Mouse (Mus musculus) embryonic facial prominence, embryonic 14.5 days (tissue): Measurements from ENCODE around the gene Safb. TPM values are rescaled to one million over a fixed set of nuclear protein-coding genes. Genes with fewer than 3 reads are reported as not detected.

ENCODE experiments used
- ATAC-seq: fragments of 200-750 bp; cut with Nextera tagmentation; 2 replicates; pipeline ENCODE4 v1.8.0; 2017; ENCODE audit warnings: low read depth, moderate number of reproducible peaks, moderate TSS enrichment
- DNase-seq: peaks from one replicate; pipeline ENCODE4 v3.0.0-alpha.2; 2015; ENCODE audit warnings: low spot score
- H3K27ac ChIP-seq: fragments of 300-500 bp; sonication (generic); replicated peaks from 2 replicates; pipeline ENCODE4 v1.5.1; 2014; ENCODE audit warnings: low read depth, mild to moderate bottlenecking, low read length, moderate library complexity
- H3K27me3 ChIP-seq: fragments of 300-500 bp; sonication (generic); replicated peaks from 2 replicates; pipeline ENCODE4 v1.6.1; 2014; ENCODE audit warnings: low read length; ENCODE audit not compliant: control insufficient read depth, insufficient read depth
- H3K36me3 ChIP-seq: fragments of 300-500 bp; sonication (generic); 2 replicates; pipeline ENCODE4 v1.6.1; 2014; ENCODE audit warnings: low read length, mixed read lengths; ENCODE audit not compliant: control insufficient read depth, insufficient read depth
- H3K4me1 ChIP-seq: fragments of 300-500 bp; sonication (generic); 2 replicates; pipeline ENCODE4 v1.6.1; 2014; ENCODE audit warnings: antibody characterized with exemption, low read length; ENCODE audit not compliant: control insufficient read depth, insufficient read depth
- H3K4me2 ChIP-seq: fragments of 300-500 bp; sonication (generic); 2 replicates; pipeline ENCODE4 v1.6.1; 2014; ENCODE audit warnings: low read depth, mild to moderate bottlenecking, low read length, moderate library complexity, mixed read lengths
- H3K4me3 ChIP-seq: fragments of 300-500 bp; sonication (generic); 2 replicates; pipeline ENCODE4 v1.5.1; 2014; ENCODE audit warnings: low read depth, mild to moderate bottlenecking, low read length
- H3K9ac ChIP-seq: fragments of 300-500 bp; sonication (generic); 2 replicates; pipeline ENCODE4 v1.6.1; 2014; ENCODE audit warnings: low read depth, mild to moderate bottlenecking, low read length, moderate library complexity, mixed read lengths
- H3K9me3 ChIP-seq: fragments of 300-500 bp; sonication (generic); 2 replicates; pipeline ENCODE4 v1.6.1; 2016; ENCODE audit warnings: low read length; ENCODE audit not compliant: control insufficient read depth
- WGBS: fragments of 180-500 bp; shearing (Covaris S2); extraction: QIAGEN DNeasy Blood & Tissue Kit; methylation state at CpG from one replicate; pipeline ENCODE4 v1.1.7; 2014; 5-methylcytosine and 5-hydroxymethylcytosine counted together
- polyA plus RNA-seq: library from polyadenylated mRNA; unstranded; fragments of >200 nt; fragmentation: Nextera tagmentation; extraction: Ambion mirVana; gene quantifications from 2 replicates; pipeline ENCODE4 v1.2.1, GENCODE M21; 2014

Safb gene
- polyA plus RNA-seq, 1 experiment from 2014 or later, result 68.2 TPM

GRCm38 (mm10) chr17:56634023-56634422 is 49.4 kb downstream of the Safb start:
- Histone ChIP-seq H3K27ac (no peak overlapping the region), H3K4me1 (no peaks in the 10 kb centered on the region), H3K9ac (no peak overlapping the region), H3K36me3 (no peaks in the 10 kb centered on the region), H3K9me3 (no peaks in the 10 kb centered on the region), H3K27me3 (no peaks in the 10 kb centered on the region), H3K4me2 (no peak overlapping the region), H3K4me3 (no peak overlapping the region)
- WGBS, result 83% methylated on average over 6 of the region's 6 CpGs
- no peak for ATAC-seq
- DNase-seq, result no peak

DNA sequence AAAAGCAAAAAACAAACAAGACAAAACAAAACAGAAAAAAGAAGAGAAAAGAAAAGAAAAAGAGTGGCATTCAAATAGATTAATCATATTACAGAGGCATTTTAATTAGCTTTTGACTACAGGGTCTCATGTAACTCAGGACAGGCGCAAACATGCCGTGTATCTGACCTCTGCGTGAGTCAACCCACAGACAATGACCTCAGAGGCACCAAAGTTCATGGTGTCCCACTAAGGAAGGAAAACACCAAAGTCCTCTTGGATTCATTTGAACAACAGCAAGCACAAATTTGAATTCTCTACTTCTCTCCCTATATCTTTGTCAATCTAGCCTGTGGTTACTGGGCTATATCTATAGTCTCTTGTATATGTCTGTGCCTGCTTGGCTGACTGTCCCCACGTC is 58.6 kb downstream of the Safb start:
- no peak overlapping the region for H3K27ac ChIP-seq
- 81% methylated on average over 4 of the region's 4 CpGs for WGBS
- ATAC-seq (no peak), DNase-seq (no peak)
- H3K36me3 ChIP-seq, result no peaks in the 10 kb centered on the region
- no peaks in the 10 kb centered on the region for H3K27me3 ChIP-seq
- no peak overlapping the region for H3K9ac ChIP-seq
- H3K4me1 ChIP-seq, result no peaks in the 10 kb centered on the region
- no peaks in the 10 kb centered on the region for H3K9me3 ChIP-seq
- no peak overlapping the region for H3K4me2 ChIP-seq
- no peak overlapping the region for H3K4me3 ChIP-seq

- no peaks in the 10 kb centered on the region for H3K4me1 ChIP-seq
- 54% methylated on average over 10 of the region's 13 CpGs for WGBS
- ATAC-seq (no peak), DNase-seq (no peak)
- H3K4me3 ChIP-seq, result no peak overlapping the region
- H3K27me3 ChIP-seq, result no peaks in the 10 kb centered on the region
- H3K27ac ChIP-seq, result no peak overlapping the region
- H3K9ac ChIP-seq, result no peak overlapping the region
- H3K36me3 ChIP-seq, result no peaks in the 10 kb centered on the region
- H3K9me3 ChIP-seq, result no peaks in the 10 kb centered on the region
- H3K4me2 ChIP-seq, result no peak overlapping the region
Measured at GRCm38 (mm10) chr17:56647546-56647945, 62.9 kb downstream of the Safb start.

GRCm38 (mm10) chr17:56651801-56652200 is 67.2 kb downstream of the Safb start:
- Histone ChIP-seq H3K4me2 (no peak overlapping the region), H3K27ac (no peak overlapping the region), H3K9me3 (no peaks in the 10 kb centered on the region), H3K27me3 (no peaks in the 10 kb centered on the region), H3K4me1 (no peaks in the 10 kb centered on the region), H3K9ac (no peak overlapping the region), H3K4me3 (no peak overlapping the region), H3K36me3 (no peaks in the 10 kb centered on the region)
- DNase-seq, result peak; percentile 27
- 35% methylated on average over 10 of the region's 10 CpGs for WGBS
- no peak for ATAC-seq

GRCm38 (mm10) chr17:56654771-56655170 is 70.1 kb downstream of the Safb start:
- Histone ChIP-seq H3K9me3 (no peaks in the 10 kb centered on the region), H3K27me3 (no peaks in the 10 kb centered on the region), H3K4me1 (no peaks in the 10 kb centered on the region), H3K4me3 (no peak overlapping the region), H3K4me2 (no peak overlapping the region), H3K27ac (no peak overlapping the region), H3K36me3 (no peaks in the 10 kb centered on the region), H3K9ac (no peak overlapping the region)
- 70% methylated on average over 2 of the region's 2 CpGs for WGBS
- no peak for ATAC-seq
- DNase-seq, result no peak

DNA sequence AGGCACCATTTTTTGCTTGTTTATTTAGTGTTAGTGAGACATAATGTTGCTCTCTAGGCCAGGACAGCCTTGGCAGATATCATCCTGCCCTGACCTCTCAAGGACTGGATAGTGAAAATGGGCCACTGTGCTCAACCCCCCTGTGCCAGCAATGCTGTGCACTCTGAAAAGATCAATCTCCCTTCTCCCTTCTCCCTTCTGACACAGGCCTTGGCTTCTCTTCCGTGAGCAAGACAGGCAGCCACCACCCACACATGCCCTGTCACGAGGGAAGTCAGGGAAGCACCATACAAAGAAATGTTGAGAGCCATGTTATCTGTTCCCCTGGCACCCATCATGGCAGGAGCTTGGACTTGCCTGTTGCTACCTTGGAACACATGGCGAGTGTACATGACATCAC is 70.7 kb downstream of the Safb start:
- Histone ChIP-seq H3K36me3 (no peaks in the 10 kb centered on the region), H3K9me3 (no peaks in the 10 kb centered on the region), H3K27ac (no peak overlapping the region), H3K27me3 (no peaks in the 10 kb centered on the region), H3K4me2 (no peak overlapping the region), H3K4me1 (no peaks in the 10 kb centered on the region), H3K4me3 (no peak overlapping the region), H3K9ac (no peak overlapping the region)
- DNase-seq (no peak), ATAC-seq (no peak)
- WGBS, result 73% methylated on average over 3 of the region's 3 CpGs

Other genes starting within 250 kb of the Safb start
- gene Ptprs, start 108.3 kb upstream of the Safb start, polyA plus RNA-seq, result 104 and 116 TPM in 2 replicates
- not detected in 2 replicates for gene Znrf4, start 72.4 kb upstream of the Safb start, polyA plus RNA-seq
- 3.9 and 4.2 TPM in 2 replicates for gene Gm20219, start 30.4 kb upstream of the Safb start, polyA plus RNA-seq
- 50.2 and 54.8 TPM in 2 replicates for gene Safb2, start 240 bp upstream of the Safb start, polyA plus RNA-seq
- gene 2410015M20Rik, start 24.9 kb downstream of the Safb start, polyA plus RNA-seq, result 271 and 281 TPM in 2 replicates
- 2,068 and 2,222 TPM in 2 replicates for gene Rpl36, start 28.6 kb downstream of the Safb start, polyA plus RNA-seq
- 44.0 and 51.8 TPM in 2 replicates for gene Lonp1, start 42.1 kb downstream of the Safb start, polyA plus RNA-seq
- gene Catsperd, start 43.3 kb downstream of the Safb start, polyA plus RNA-seq, result 0.24 and 0.31 TPM in 2 replicates
- gene Ranbp3, start 88.5 kb downstream of the Safb start, polyA plus RNA-seq, result 78.8 and 87.8 TPM in 2 replicates
- 424 and 466 TPM in 2 replicates for gene Ndufa11, start 132.9 kb downstream of the Safb start, polyA plus RNA-seq
- gene Vmac, start 133.2 kb downstream of the Safb start, polyA plus RNA-seq, result 18.6 and 21.4 TPM in 2 replicates
- 14.0 and 17.4 TPM in 2 replicates for gene Nrtn, start 172.7 kb downstream of the Safb start, polyA plus RNA-seq
- 33.3 and 42.0 TPM in 2 replicates for gene Dus3l, start 179.9 kb downstream of the Safb start, polyA plus RNA-seq
- gene Prr22, start 185.4 kb downstream of the Safb start, polyA plus RNA-seq, result 0.61 and 1.2 TPM in 2 replicates
- 3.5 and 5.3 TPM in 2 replicates for gene Rfx2, start 246.2 kb downstream of the Safb start, polyA plus RNA-seq